22 mouse cellular contexts compared by ENCODE assay signal in the genomic region with DNA sequence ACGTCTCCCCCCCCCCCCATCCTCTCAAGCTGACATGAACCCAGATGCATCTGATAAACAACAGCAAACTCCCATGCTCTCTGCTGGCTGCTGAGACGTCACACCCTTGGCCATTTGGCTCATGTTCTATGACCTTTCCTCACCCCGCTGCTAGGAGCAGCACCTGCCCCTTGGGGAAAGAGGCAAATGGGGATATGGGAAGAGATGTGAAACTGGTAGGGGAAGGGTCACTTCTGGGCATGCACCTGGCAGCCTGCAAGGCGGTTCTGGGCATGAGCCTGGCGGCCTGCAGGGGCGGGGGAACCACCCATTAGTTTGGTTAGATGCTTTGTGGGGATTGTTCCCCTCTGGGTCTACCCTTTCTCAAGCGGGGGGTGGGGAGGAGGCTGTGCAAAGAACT.
"Had no signal": no experiment of that assay in that cellular context is flagged by ENCODE, and none has a peak within 500 bp of the region (broad histone marks: within the 10 kb centered on the region; RNA-seq: fewer than 3 reads in every experiment).

No protein-coding gene starts in this region.

- H3K9me3 ChIP-seq: liver, embryonic 15.5 days; lung, embryonic 15.5 days; midbrain, embryonic 10.5 days; midbrain, embryonic 13.5 days; neural tube, embryonic 13.5 days; stomach, embryonic 15.5 days had no signal

- H3K36me3 ChIP-seq: liver, embryonic 15.5 days; lung, embryonic 15.5 days; midbrain, embryonic 10.5 days; midbrain, embryonic 13.5 days; neural tube, embryonic 13.5 days; stomach, embryonic 15.5 days had no signal

- H3K4me2 ChIP-seq: liver, embryonic 11.5 days; liver, embryonic 15.5 days; lung, embryonic 15.5 days; midbrain, embryonic 13.5 days; neural tube, embryonic 13.5 days; stomach, embryonic 15.5 days had no signal

- H3K4me3 ChIP-seq: layer of hippocampus, adult 2 months; left cerebral cortex, adult 2 months; liver, embryonic 15.5 days; lung, embryonic 15.5 days; megakaryocyte, embryonic 14.5 days; midbrain, embryonic 10.5 days; midbrain, embryonic 13.5 days; myocyte; neural tube, embryonic 13.5 days; stomach, embryonic 15.5 days had no signal

- H3K4me1 ChIP-seq: liver, embryonic 15.5 days; lung, embryonic 15.5 days had no signal

- H3K9ac ChIP-seq: liver, embryonic 15.5 days; lung, embryonic 15.5 days; midbrain, embryonic 13.5 days; neural tube, embryonic 13.5 days; stomach, embryonic 15.5 days had no signal

- ATAC-seq: midbrain, embryonic 13.5 days; midbrain, embryonic 16.5 days had no signal

- H3K27ac ChIP-seq: kidney, postnatal 0 days; layer of hippocampus, adult 2 months; left cerebral cortex, adult 2 months; liver, embryonic 15.5 days; lung, embryonic 15.5 days; midbrain, embryonic 10.5 days; midbrain, embryonic 13.5 days; neural tube, embryonic 13.5 days; stomach, embryonic 15.5 days had no signal

- DNase-seq: kidney, postnatal 25 days; layer of hippocampus, adult 9-11 months; lung, adult 18-20 months; lung, postnatal 10 days; lung, postnatal 36 days; retina, postnatal 1 day; right cerebral cortex, postnatal 25 days; spleen, adult 18-20 months; thymus, postnatal 25 days had no signal

- H3K27me3 ChIP-seq: stomach, embryonic 15.5 days had no signal
